Mouse (Mus musculus): ENCODE results near the gene Upk3a.
A peak's percentile ranks its signal among the peaks of the same experiment; 100 is the strongest.
"Not testable (repeated sequence)": the region's sequence is repeated elsewhere in the genome, so short reads cannot be mapped to it uniquely, and the experiment has no call there.

The Upk3a gene

DNA sequence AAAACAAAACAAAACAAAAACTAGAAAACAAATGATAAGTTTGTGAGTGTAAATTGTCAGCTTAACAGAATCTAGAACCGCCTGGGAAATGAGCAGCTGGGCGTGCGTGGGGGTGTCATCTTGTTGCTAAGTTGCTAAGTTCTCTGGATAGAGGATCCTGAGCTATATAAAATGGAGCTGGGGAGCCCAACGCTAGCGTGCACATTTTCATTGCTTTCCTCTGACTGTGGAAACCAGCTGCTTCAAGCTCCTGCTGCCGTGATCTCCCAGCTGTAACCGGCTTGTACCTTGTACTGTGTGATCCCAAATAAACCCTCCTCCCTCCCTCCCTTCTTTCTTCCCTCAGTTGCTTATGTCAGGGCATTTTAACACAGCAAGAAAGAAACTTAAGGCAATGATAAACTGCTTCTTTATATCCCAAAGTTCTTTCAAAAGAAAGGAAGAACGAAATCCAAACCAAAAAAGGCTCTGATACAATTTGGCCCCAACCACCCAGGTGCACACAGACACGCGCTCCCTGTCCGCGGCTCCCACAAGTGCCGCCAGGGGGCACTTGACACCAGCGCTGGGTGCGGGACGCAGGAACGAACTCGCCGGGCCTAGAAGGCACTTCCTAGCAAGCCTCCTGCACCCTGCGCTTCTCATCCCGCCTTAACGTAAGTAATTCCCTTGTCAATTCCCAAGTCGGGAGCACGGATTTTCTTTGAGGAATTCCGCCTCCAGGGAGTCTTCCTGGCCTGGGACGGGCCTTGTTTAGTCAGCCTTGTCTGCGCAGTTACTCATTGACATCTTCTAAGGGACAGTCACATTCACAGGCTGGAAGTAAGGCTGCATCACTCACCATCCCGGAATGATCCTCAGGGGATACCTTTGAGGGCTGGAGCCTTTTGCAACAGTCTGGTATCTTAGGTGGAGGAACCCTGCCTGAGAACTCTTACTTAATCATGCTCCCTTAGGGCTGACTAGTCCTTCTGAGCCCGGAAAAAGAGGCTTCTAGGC lies 15.7 kb upstream of the Upk3a start:
- no peak for DNase-seq (ENCODE audit: low spot score)

- no peak for DNase-seq (ENCODE audit: low spot score)
These were observed 7.3 kb upstream of the Upk3a start for GRCm38 (mm10) chr15:85009666-85010065.

DNA sequence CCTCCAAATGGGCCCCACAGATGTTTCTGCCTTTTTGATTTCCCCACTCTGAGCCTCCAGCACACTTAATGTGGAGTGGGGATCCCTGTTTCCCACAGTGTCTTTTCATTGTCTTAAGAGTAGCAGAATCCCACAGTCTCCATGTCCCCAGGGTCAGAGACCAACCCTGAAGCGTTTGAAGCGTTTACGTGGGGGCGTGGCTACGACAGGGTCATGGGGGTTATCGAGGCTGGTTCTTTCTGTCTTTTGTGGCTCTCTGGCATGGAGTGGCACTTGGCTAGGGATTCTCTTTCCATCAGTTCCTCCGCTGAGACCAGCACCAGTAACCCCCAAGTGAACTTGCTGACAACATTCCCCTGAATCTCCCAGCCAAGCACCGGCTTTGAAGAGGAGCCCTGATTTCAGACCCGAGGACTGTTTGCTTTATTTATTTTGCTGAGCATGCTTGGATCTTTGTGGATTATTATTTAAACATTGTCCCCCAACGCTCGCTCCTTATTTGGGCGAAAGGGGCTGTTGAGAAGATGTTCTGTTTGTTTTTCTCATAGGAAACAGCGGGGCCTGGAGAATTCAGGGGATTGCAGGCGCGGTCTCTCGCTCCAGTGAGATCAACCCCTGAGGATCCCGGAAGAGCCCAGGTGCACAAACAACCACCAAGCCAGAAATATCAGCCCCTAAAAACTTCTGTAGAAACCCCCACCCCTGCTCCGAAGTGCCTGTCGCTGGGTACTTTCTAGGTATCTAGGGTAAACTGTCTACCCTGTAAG lies 4.9 kb upstream of the Upk3a start:
- DNase-seq (ENCODE audit: low spot score): no peak

- DNase-seq (ENCODE audit: low spot score): no peak
These were observed 4.3 kb upstream of the Upk3a start for GRCm38 (mm10) chr15:85012662-85013054.

- peak; percentile 28 for DNase-seq (ENCODE audit: low spot score)
These were observed 1.2 kb upstream of the Upk3a start for GRCm38 (mm10) chr15:85015771-85016170.

GRCm38 (mm10) chr15:85022211-85022610 lies 5.3 kb downstream of the Upk3a start:
- DNase-seq (ENCODE audit: low spot score): no peak

- DNase-seq (ENCODE audit: low spot score): no peak
These were observed 9.3 kb downstream of the Upk3a start for GRCm38 (mm10) chr15:85026197-85026596.

DNA sequence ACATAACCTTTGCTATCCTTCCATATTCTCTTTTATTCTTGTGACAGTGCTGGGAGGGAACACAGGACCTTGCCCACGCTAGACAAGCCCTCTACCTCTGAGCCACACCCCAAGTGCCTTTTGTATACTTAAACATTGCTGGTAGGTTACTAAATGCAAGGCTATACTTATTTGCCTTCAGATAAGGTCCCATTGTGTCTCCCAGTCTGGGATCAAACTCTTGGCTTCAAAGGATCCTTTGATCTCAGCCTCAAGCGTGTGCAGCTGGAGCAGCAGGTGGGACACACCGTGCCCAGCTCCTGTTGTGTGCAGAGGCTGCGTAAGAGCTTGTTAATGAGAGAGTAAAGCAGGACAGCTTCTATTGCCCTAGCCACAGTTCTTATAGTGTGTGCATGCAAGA lies 10.8 kb downstream of the Upk3a start:
- DNase-seq (ENCODE audit: low spot score): no peak

DNA sequence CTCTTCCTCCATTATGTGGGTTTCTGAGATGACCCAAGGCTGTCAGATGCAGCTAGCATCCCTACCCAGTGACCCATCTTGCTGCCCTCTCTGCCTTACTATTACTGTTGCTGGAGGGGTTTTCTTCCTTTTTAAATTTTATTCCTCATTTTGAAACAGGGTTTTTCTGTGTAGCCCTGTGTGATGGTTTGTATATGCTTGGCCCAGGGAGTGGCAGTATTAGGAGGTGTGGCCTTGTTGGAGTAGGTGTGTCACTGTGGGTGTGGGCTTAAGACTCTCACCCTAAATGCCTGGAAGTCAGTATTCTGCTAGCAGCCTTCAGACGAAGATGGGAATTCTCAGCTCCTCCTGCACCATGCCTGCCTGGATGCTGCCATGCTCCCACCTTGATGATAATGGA lies 11.7 kb downstream of the Upk3a start, which contains the start of gene Fam118a:
Gene Fam118a, plus strand, starts transcription at position 301 of the 400 bp plus-strand sequence.
- DNase-seq (ENCODE audit: low spot score): not testable (repeated sequence)

- not testable (repeated sequence) for DNase-seq (ENCODE audit: low spot score)
These were observed 13.7 kb downstream of the Upk3a start for GRCm38 (mm10) chr15:85030643-85031042.

DNA sequence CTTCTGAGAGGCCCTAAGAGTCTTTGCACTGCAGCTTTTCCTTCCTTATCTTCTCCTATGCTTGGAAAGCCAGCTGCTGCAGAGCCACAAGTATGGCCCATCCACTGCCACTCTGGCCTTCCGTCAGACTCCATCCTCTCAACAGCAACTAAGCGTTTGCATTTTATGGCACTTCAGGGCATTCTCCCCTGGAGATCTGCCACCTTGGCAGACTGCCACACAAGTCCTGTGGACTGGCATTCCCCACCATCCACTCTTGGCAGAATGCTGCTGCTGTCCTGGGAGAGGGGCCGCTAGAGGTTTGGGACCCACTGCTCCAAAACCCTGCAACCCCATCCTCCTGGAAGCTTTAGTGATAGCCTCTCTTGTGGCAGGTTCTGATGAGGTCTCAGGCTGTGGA lies 14.9 kb downstream of the Upk3a start:
- DNase-seq (ENCODE audit: low spot score): no peak

GRCm38 (mm10) chr15:85033916-85034315 lies 17.0 kb downstream of the Upk3a start:
- not testable (repeated sequence) for DNase-seq (ENCODE audit: low spot score)

GRCm38 (mm10) chr15:85036566-85037342 lies 19.8 kb downstream of the Upk3a start:
- peak; percentile 95 for DNase-seq (ENCODE audit: low spot score)

DNA sequence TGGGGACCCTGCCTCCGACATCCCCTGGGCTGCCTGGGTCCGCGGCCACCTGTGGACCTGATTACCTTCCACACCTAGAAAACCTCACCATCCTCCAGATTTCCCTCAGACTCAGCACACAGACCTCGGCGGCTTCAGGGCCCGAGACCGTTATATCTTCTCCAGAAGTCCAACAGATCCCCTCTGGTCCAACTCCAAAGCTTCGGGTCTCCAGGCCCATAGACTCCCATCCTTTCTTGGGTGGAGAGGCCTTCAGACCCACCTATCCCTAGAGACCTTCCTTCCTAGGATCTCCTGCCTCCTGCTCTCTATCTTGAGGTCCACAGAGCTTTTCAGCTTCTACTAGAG lies 20.4 kb downstream of the Upk3a start:
- no peak for DNase-seq (ENCODE audit: low spot score)

DNA sequence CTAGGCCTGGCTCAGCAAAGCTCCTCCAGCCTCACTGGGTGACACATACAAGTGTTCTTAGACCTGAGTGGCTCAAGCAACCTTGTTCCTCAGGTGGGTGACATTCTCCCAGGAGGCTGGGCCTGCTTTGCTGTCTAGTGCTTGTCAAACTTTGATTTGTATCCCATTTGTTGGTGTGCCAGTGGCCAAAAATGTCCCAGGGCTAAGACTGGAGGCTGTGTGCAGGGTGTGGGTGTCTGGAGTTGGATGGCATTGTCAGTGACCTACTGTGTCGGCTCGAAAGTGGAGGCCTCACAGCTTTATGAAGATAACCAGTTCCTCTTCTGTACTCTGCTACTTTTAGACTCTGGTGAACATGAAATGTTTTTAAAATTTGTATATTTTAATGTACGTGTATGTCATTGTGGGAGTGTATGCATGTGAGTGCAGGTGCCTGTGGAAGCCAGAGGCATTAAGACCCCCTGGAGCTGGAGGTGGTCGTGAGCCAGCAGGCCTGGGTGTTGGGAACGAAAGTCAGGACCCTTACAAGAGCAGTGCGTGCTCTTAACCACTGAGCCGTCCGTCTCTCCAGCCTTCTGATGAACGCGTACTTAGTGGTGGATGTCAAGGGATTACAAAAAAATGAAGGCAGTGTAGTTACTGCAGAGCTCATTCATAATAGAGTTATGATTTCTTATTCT lies 24.7 kb downstream of the Upk3a start:
- no peak for DNase-seq (ENCODE audit: low spot score)

- DNase-seq (ENCODE audit: low spot score): peak; percentile 68
These were observed 25.5 kb downstream of the Upk3a start for GRCm38 (mm10) chr15:85042361-85042954.

DNA sequence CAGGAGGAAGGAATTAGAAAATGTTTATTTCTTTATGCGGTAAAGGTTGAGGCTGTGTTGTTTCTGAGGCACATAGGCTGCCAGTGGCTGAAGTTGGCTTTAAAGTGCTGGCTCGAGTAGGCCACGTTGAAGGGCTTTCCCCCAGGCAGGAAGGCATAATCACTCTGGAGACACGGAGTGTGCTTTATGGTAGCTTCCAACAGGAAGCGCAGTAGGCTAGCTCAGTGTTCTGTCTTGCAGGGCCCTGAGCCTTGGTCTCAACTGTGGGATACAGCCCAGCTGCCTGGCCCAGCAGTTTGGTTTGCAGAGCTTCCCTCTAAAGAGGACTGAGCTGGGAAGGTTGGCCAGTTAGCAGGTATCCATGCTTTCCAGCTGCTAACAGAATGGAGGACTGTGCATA lies 26.2 kb downstream of the Upk3a start:
- DNase-seq (ENCODE audit: low spot score): no peak

DNA sequence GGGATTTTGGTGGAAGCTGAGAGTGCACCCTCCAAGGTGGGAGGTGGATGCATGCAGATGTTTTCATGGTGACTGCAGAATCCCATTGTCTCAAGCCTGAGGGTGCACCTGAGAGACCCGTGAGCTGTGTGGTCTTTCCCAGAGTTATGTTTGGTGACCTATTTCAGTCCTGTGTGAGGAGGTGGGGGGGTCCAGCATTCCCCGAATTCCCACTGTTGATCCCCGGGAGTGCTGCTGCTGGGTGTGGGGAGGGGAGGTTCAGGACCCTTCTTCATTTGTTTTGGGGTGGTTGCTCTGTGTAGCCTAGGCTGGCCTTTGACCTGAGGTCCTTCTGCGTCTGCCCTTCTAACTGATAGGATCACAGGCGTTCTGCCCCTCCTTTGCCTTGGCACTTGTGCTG lies 26.8 kb downstream of the Upk3a start:
- DNase-seq (ENCODE audit: low spot score): no peak

- no peak for DNase-seq (ENCODE audit: low spot score)
These were observed 29.4 kb downstream of the Upk3a start for GRCm38 (mm10) chr15:85046230-85046950.

DNA sequence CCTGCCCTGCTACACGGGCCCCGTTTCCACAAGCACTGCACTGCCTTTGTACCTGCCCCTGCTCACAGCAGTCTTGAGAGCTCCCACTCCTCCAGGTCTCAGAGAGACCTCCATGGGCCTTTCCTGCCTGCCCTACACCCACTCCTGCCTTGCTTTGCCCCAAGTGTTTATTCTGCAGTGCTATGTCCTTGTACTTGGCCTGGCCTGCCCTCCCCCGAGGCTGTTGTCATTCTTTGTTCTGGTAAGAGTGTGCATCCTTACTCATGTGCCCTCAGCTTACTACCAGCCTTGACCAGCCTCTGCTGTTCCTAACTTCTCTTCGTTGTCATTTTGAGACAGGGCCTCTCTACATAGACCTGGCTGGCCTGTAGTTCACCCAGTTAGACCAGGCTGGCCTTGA lies 30.9 kb downstream of the Upk3a start:
- DNase-seq (ENCODE audit: low spot score): no peak

- no peak for DNase-seq (ENCODE audit: low spot score)
These were observed 32.8 kb downstream of the Upk3a start for GRCm38 (mm10) chr15:85049758-85050157.
